Mouse (Mus musculus): ENCODE data around the gene 9830107B12Rik.

GRCm38 (mm10) chr17:48118570-48118969 lies 27.5 kb downstream of the 9830107B12Rik start:
- TF ChIP-seq CTCF (IDR thresholded peaks at IDR 0.05; ENCODE audit: low read depth) (no peak), EP300 (optimal IDR thresholded peaks at IDR 0.05) (no peak)
